Mouse (Mus musculus) ES-Bruce4 (cell line): ENCODE data around the gene Map4k1.

Source experiments
- CTCF ChIP-seq: IDR thresholded peaks from one replicate; pipeline ENCODE4 v1.8.1; 2011; ENCODE audit warnings: low read depth, low read length
- EP300 ChIP-seq: IDR thresholded peaks from 2 replicates; pipeline ENCODE4 v1.6.1; 2011; ENCODE audit warnings: low read depth, low read length; ENCODE audit not compliant: insufficient read depth
- POLR2A ChIP-seq: IDR thresholded peaks from one replicate; pipeline ENCODE4 v1.8.1; 2011; ENCODE audit warnings: low read length; ENCODE audit not compliant: insufficient read depth

DNA sequence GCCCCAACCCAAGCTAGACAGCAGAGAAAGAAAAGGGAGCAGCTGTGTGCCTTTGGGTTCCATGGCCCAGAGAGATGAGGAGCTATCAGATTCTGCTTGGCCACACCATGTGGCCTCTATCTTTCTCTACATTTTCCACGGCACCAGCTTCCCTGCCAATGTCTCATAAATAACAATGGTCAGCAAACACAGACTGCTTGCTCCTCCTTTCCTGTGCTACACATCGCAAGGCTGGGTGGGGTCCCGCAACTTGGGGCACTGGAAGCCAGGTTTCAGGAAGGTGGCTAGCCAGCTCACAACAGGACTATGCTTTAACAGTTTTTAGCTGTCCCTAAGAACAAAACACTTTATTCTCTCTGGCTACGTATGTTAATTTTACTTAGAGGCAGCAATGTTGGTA is 45.1 kb upstream of the Map4k1 start:
- TF ChIP-seq CTCF (no peak), POLR2A (no peak), EP300 (no peak)
